Mouse (Mus musculus): ENCODE data around the gene Crtap. TPM values are rescaled to one million over a fixed set of nuclear protein-coding genes. Genes with fewer than 3 reads are reported as not detected.
"Not testable (repeated sequence)": the region's sequence is repeated elsewhere in the genome, so short reads cannot be mapped to it uniquely, and the experiment has no call there.

The Crtap gene
- polyA plus RNA-seq, 1 experiment from 2014 or later = 19.5 TPM

- H3K4me1 ChIP-seq; ATAC-seq; H3K27me3 ChIP-seq; H3K9ac ChIP-seq; H3K27ac ChIP-seq; H3K36me3 ChIP-seq (ENCODE audit: poor library complexity, severe bottlenecking); H3K4me2 ChIP-seq; H3K4me3 ChIP-seq; H3K9me3 ChIP-seq (replicated peaks): not testable (repeated sequence)
- WGBS = 62% methylated on average over 6 of the region's 6 CpGs
Measured at GRCm38 (mm10) chr9:114394136-114394535, 3.7 kb upstream of the Crtap start.

GRCm38 (mm10) chr9:114390749-114391075 is 237 bp upstream of the Crtap start:
- peak overlapping the region; percentile 87 for H3K4me2 ChIP-seq
- no peak for ATAC-seq
- WGBS = 4% methylated on average over 10 of the region's 10 CpGs
- no peaks in the 10 kb centered on the region for H3K36me3 ChIP-seq (ENCODE audit: poor library complexity, severe bottlenecking)
- H3K9ac ChIP-seq = peak overlapping the region; percentile 78
- H3K4me1 ChIP-seq = no peaks in the 10 kb centered on the region
- no peaks in the 10 kb centered on the region; the same call in 1 of the 2 replicates for H3K9me3 ChIP-seq (replicated peaks)
- peak overlapping the region; percentile 74 for H3K4me3 ChIP-seq
- H3K27me3 ChIP-seq = no peaks in the 10 kb centered on the region
- H3K27ac ChIP-seq = no peak overlapping the region

DNA sequence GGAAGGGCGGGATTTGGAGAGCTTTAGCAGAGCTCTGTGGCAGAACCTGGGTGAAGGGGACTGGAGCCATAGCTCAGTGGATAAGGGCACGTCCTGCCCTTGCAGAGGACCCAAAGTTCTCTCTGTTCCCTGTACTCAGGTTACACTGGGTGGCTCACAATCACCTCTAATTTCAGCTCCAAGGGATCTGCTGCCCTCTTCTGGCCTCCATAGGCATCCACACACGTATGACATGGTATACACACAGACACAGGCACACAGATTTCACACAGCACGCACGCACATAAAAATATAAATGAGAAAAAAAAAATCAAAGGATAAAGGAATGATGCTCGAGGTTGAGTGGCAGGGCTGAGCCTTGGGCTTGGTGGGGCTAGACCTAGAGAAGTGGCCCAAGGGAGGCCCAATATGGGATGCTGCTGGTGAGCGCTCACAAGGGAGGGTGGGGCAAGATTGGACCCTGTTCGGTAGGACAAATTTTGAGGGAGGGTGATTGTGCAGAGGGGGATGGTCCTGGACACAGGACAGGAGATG is 1.0 kb downstream of the Crtap start:
- Histone ChIP-seq H3K4me2 (peak overlapping the region; percentile 87), H3K27ac (no peak overlapping the region), H3K4me3 (peak overlapping the region; percentile 74), H3K9me3 (replicated peaks) (no peaks in the 10 kb centered on the region; the same call in 1 of the 2 replicates), H3K27me3 (no peaks in the 10 kb centered on the region), H3K4me1 (no peaks in the 10 kb centered on the region), H3K9ac (no peak overlapping the region), H3K36me3 (ENCODE audit: poor library complexity, severe bottlenecking) (0 out of 2 replicates have a peak, but pooled peaks cover 3% of the 10 kb centered on the region)
- no peak for ATAC-seq
- WGBS = 81% methylated on average over 8 of the region's 8 CpGs

GRCm38 (mm10) chr9:114388701-114389370 is 1.6 kb downstream of the Crtap start:
- 93% methylated on average over 3 of the region's 3 CpGs for whole genome bisulfite sequencing
- Histone ChIP-seq H3K36me3 (ENCODE audit: poor library complexity, severe bottlenecking) (0 out of 2 replicates have a peak, but pooled peaks cover 5% of the 10 kb centered on the region), H3K9me3 (replicated peaks) (no peaks in the 10 kb centered on the region; the same call in 1 of the 2 replicates), H3K27me3 (no peaks in the 10 kb centered on the region), H3K27ac (no peak overlapping the region), H3K4me2 (no peak overlapping the region), H3K4me1 (no peaks in the 10 kb centered on the region), H3K4me3 (no peak overlapping the region), H3K9ac (no peak overlapping the region)
- ATAC-seq = no peak

DNA sequence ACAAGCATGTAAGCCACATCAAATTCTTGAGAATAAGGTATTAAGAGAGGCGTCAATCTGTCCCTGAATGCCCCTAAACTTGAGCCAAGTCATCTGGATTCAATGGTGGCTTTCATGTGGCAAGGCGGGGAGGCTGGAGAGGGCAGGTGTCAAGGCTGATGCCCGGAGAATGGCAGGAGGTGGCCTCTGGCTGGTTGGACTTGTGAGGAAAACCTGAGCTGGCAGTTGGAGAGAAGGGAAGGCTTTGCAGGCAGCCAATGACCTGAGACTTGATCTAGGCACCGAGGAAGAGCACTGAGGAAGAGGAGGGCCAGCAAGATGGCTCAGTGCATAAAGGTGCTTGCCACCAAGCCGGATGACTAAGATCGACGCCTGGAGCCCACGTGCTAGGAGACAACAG is 2.2 kb downstream of the Crtap start:
- ATAC-seq = no peak
- Histone ChIP-seq H3K4me2 (no peak overlapping the region), H3K27ac (no peak overlapping the region), H3K27me3 (no peaks in the 10 kb centered on the region), H3K9ac (no peak overlapping the region), H3K4me3 (no peak overlapping the region), H3K36me3 (ENCODE audit: poor library complexity, severe bottlenecking) (0 out of 2 replicates have a peak, but pooled peaks cover 5% of the 10 kb centered on the region), H3K4me1 (no peaks in the 10 kb centered on the region), H3K9me3 (replicated peaks) (no peaks in the 10 kb centered on the region; the same call in 1 of the 2 replicates)
- WGBS = 88% methylated on average over 8 of the region's 8 CpGs

DNA sequence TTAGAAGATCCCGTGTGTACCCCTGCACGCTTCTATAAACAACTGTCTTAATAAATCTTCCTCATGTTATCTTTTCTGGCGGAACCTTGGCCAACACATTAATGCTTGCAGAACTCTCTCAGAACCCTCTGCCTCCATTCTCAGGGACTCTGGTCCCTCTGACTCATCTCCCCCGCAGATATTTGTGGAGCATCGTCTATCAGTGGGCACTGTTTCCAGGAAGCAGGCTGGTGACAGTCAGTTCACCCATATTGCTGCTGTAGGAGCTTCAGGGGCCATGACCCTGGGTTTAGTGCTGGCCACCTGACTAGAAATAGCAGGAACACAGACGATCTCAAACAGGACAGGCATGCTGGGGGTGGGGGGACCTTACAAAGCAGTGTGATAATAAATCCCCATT is 3.4 kb downstream of the Crtap start:
- no peak overlapping the region for H3K9ac ChIP-seq
- H3K4me2 ChIP-seq = no peak overlapping the region
- WGBS = 82% methylated on average over 6 of the region's 6 CpGs
- no peak overlapping the region for H3K27ac ChIP-seq
- no peaks in the 10 kb centered on the region; the same call in 1 of the 2 replicates for H3K9me3 ChIP-seq (replicated peaks)
- 0 out of 2 replicates have a peak, but pooled peaks cover 5% of the 10 kb centered on the region for H3K36me3 ChIP-seq (ENCODE audit: poor library complexity, severe bottlenecking)
- H3K4me3 ChIP-seq = no peak overlapping the region
- no peaks in the 10 kb centered on the region for H3K27me3 ChIP-seq
- ATAC-seq = no peak
- H3K4me1 ChIP-seq = no peaks in the 10 kb centered on the region

DNA sequence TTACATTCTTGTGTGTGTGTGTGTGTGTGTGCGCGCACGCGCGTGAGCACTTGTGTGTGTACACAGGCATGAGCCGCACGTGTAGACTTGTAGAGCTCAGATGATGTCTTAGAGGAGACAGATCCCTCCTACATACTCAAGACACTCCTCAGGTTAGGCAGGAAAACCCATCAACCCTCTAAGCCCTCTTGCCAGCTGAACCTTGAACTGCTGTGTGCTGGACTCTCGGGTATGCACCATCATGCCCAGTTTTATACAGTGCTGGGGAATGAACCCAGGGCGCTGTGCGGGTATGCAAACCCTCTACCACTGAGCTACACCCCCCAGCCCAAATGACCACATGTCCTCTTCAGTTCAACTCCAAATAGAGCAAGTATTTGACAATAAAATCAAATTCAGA is 5.3 kb downstream of the Crtap start:
- H3K4me1 ChIP-seq = no peaks in the 10 kb centered on the region
- no peak overlapping the region for H3K9ac ChIP-seq
- no peak overlapping the region for H3K27ac ChIP-seq
- H3K27me3 ChIP-seq = no peaks in the 10 kb centered on the region
- WGBS = 97% methylated on average over 10 of the region's 10 CpGs
- 0 out of 2 replicates have a peak, but pooled peaks cover 5% of the 10 kb centered on the region for H3K36me3 ChIP-seq (ENCODE audit: poor library complexity, severe bottlenecking)
- no peak overlapping the region for H3K4me3 ChIP-seq
- no peak for ATAC-seq
- H3K4me2 ChIP-seq = no peak overlapping the region
- H3K9me3 ChIP-seq (replicated peaks) = no peaks in the 10 kb centered on the region; the same call in 1 of the 2 replicates

GRCm38 (mm10) chr9:114384691-114385090 is 5.8 kb downstream of the Crtap start:
- H3K4me3 ChIP-seq = no peak overlapping the region
- no peaks in the 10 kb centered on the region for H3K4me1 ChIP-seq
- no peak for ATAC-seq
- no peak overlapping the region for H3K9ac ChIP-seq
- no peak overlapping the region for H3K27ac ChIP-seq
- 92% methylated on average over 24 of the region's 24 CpGs for WGBS
- H3K9me3 ChIP-seq (replicated peaks) = no peaks in the 10 kb centered on the region; the same call in 1 of the 2 replicates
- no peaks in the 10 kb centered on the region for H3K27me3 ChIP-seq
- H3K4me2 ChIP-seq = no peak overlapping the region
- 0 out of 2 replicates have a peak, but pooled peaks cover 5% of the 10 kb centered on the region for H3K36me3 ChIP-seq (ENCODE audit: poor library complexity, severe bottlenecking)

DNA sequence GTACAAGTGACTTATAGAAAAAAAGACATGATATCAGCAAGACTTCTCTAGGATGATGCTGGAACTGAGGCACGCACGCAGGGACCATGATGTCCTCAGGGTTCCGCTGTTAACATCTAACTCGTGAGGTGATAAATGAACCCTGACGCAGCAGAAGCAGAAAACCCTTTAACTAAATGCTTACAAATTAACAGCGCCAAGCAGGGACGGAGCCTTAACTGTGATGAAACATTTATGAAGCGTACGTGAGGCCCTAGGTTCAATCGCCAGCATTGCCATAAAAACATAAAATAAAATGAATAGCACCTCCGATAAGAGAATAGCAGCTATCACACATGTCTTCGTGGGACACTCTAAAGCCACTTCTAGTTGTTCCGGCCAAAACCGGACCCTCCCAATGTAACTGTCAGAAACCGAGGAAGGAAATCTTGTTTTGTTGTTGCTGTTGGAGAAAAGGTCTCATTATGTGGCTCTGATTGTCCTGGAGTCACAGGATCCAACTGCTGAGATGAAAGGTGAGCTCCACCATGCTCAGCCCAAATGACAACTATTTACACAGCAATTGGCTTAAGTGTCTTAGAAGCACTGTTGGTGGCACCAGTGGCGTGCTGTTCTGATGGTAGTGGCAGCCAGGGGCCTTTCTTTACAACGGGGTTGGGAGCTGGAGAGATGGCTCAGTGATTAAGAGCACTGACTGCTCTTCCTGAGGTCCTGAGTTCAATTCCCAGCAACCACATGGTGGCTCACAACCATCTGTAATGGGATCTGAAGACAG is 7.4 kb downstream of the Crtap start:
- Histone ChIP-seq H3K36me3 (ENCODE audit: poor library complexity, severe bottlenecking) (0 out of 2 replicates have a peak, but pooled peaks cover 5% of the 10 kb centered on the region), H3K4me2 (no peak overlapping the region), H3K9me3 (replicated peaks) (no peaks in the 10 kb centered on the region), H3K4me1 (no peaks in the 10 kb centered on the region), H3K4me3 (no peak overlapping the region), H3K27ac (no peak overlapping the region), H3K27me3 (no peaks in the 10 kb centered on the region), H3K9ac (no peak overlapping the region)
- no peak for ATAC-seq
- 88% methylated on average over 17 of the region's 17 CpGs for WGBS

- no peak overlapping the region for H3K4me2 ChIP-seq
- H3K4me3 ChIP-seq = no peak overlapping the region
- no peaks in the 10 kb centered on the region for H3K27me3 ChIP-seq
- WGBS = 70% methylated on average over 17 of the region's 17 CpGs
- H3K36me3 ChIP-seq (ENCODE audit: poor library complexity, severe bottlenecking) = 0 out of 2 replicates have a peak, but pooled peaks cover 5% of the 10 kb centered on the region
- no peak overlapping the region for H3K27ac ChIP-seq
- ATAC-seq = peak; percentile 87
- H3K9me3 ChIP-seq (replicated peaks) = no peaks in the 10 kb centered on the region
- no peak overlapping the region for H3K9ac ChIP-seq
- no peaks in the 10 kb centered on the region for H3K4me1 ChIP-seq
Measured at GRCm38 (mm10) chr9:114380881-114381733, 9.4 kb downstream of the Crtap start.

- Histone ChIP-seq H3K4me2 (no peak overlapping the region), H3K27me3 (no peaks in the 10 kb centered on the region), H3K4me1 (no peaks in the 10 kb centered on the region), H3K4me3 (no peak overlapping the region), H3K9ac (no peak overlapping the region), H3K36me3 (ENCODE audit: poor library complexity, severe bottlenecking) (0 out of 2 replicates have a peak, but pooled peaks cover 5% of the 10 kb centered on the region), H3K9me3 (replicated peaks) (no peaks in the 10 kb centered on the region), H3K27ac (no peak overlapping the region)
- 88% methylated on average over 12 of the region's 12 CpGs for WGBS
- no peak for ATAC-seq
Measured at GRCm38 (mm10) chr9:114379871-114380270, 10.6 kb downstream of the Crtap start.

Data from forebrain, embryonic 13.5 days (tissue).